ENCODE assay signal across 8 mouse cellular contexts in the genomic region with DNA sequence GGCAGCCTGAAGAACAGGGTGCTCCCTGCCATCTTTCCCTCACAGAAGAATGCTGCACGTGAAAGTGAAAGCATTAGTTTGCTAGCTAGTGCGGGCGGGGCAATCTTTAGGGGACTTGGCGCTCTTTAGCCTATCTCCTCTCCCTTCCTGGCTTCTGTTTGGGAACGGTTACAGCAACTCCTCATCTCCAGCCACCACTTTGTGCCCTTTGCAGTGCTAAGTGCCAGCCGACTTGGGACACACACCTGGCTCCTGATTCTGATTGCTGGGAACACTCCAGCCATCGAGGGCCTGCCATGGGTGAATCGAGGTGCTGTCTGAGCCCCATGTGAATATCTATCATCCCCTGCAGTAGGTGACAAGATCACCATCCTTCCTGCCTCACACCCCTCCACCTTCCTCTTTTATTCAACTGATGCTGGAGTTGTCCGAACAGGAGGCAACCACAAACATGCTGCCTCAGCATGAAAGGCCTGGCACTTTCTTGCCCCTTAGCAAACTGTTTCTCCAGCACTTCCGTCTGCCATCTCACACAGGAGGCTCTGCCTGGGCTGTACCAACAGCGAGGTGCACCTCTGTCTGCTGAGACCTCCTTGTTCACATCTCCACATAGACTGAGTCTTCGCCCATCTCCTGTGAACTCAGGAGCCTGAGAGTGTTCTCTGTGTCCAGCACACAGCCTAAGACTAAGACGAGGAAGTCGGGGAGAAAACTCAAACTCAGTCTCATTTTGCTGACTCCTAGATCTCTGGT.
DNase-seq lines count a peak whose midpoint lies in the region; ATAC-seq and TF ChIP-seq lines count a peak whose summit lies in the region.

No protein-coding gene starts in this region.

- H3K4me3 ChIP-seq in intestine, embryonic 16.5 days (ENCODE audit: low read length) = no peak overlapping the region
- no peak overlapping the region for H3K4me3 ChIP-seq in intestine, embryonic 15.5 days (replicated peaks)
- H3K4me3 ChIP-seq in heart, embryonic 14.5 days (ENCODE audit: control insufficient read depth in 1 of 2, insufficient read depth in 1 of 2, low read depth in 1 of 2, low read length in 2 of 2) = peak overlapping the region in 1 of 2 experiments; percentile 17; a peak in 2 of 4 replicates
- H3K4me3 ChIP-seq in lung, embryonic 16.5 days (ENCODE audit: low read length) = no peak overlapping the region
- H3K4me3 ChIP-seq in thymus, adult 2 months (ENCODE audit: control insufficient read depth, insufficient read depth, low read length) = peak overlapping the region; percentile 19
- no peak overlapping the region for H3K4me3 ChIP-seq in midbrain, postnatal 0 days (ENCODE audit: low read depth, low read length)

- H3K27ac ChIP-seq in intestine, embryonic 16.5 days (ENCODE audit: low read length) = no peak overlapping the region
- no peak overlapping the region for H3K27ac ChIP-seq in intestine, embryonic 15.5 days
- no peak overlapping the region for H3K27ac ChIP-seq in heart, embryonic 14.5 days (replicated peaks in 1 of 2; ENCODE audit: control insufficient read depth in 1 of 2, insufficient read depth in 1 of 2, low read depth in 2 of 2, low read length in 2 of 2)
- H3K27ac ChIP-seq in lung, embryonic 16.5 days (ENCODE audit: low read length) = peak overlapping the region; percentile 70
- H3K27ac ChIP-seq in thymus, adult 2 months (ENCODE audit: control insufficient read depth, insufficient read depth, low read length) = peak overlapping the region; percentile 44
- H3K27ac ChIP-seq in midbrain, postnatal 0 days (ENCODE audit: low read depth, low read length) = no peak overlapping the region

- no peak for TF ChIP-seq CTCF in thymus, adult 2 months (IDR thresholded peaks at IDR 0.05; ENCODE audit: borderline replicate concordance, control insufficient read depth, extremely low read depth, insufficient read depth, low read length, poor library complexity)
- no peak for TF ChIP-seq CTCF in midbrain, postnatal 0 days (IDR thresholded peaks at IDR 0.05)

- H3K4me2 ChIP-seq in intestine, embryonic 16.5 days (ENCODE audit: low read depth, low read length) = peak overlapping the region; percentile 22; the same call in 1 of the 2 replicates
- H3K4me2 ChIP-seq in intestine, embryonic 15.5 days (replicated peaks) = no peak overlapping the region
- peak overlapping the region; percentile 51 for H3K4me2 ChIP-seq in heart, embryonic 14.5 days (ENCODE audit: low read length)
- peak overlapping the region; percentile 24 for H3K4me2 ChIP-seq in lung, embryonic 16.5 days (ENCODE audit: low read depth, low read length)
- no peak overlapping the region for H3K4me2 ChIP-seq in midbrain, postnatal 0 days (ENCODE audit: low read depth, low read length, poor library complexity, severe bottlenecking)

- no peak; the same call in 1 of the 2 replicates for ATAC-seq in intestine, embryonic 16.5 days
- no peak for ATAC-seq in intestine, embryonic 15.5 days
- no peak for ATAC-seq in heart, embryonic 14.5 days (ENCODE audit: insufficient number of reproducible peaks, insufficient read depth, low FRiP score, low read depth)
- peak; percentile 62 for ATAC-seq in lung, embryonic 16.5 days (ENCODE audit: low read depth)
- ATAC-seq in midbrain, postnatal 0 days (ENCODE audit: low FRiP score) = no peak

- 0 out of 2 replicates have a peak overlapping the region, but pooled peaks have one; percentile 14 for H3K9ac ChIP-seq in intestine, embryonic 16.5 days (ENCODE audit: low read depth, low read length)
- H3K9ac ChIP-seq in intestine, embryonic 15.5 days = no peak overlapping the region
- H3K9ac ChIP-seq in heart, embryonic 14.5 days (ENCODE audit: low read length) = peak overlapping the region; percentile 41; the same call in 1 of the 2 replicates
- peak overlapping the region; percentile 38 for H3K9ac ChIP-seq in lung, embryonic 16.5 days (ENCODE audit: low read length)
- H3K9ac ChIP-seq in midbrain, postnatal 0 days (replicated peaks; ENCODE audit: low read length, poor library complexity, severe bottlenecking) = no peak overlapping the region

- H3K36me3 ChIP-seq in intestine, embryonic 16.5 days (ENCODE audit: control insufficient read depth, insufficient read depth, low read length) = no peaks in the 10 kb centered on the region
- no peaks in the 10 kb centered on the region for H3K36me3 ChIP-seq in intestine, embryonic 15.5 days
- no peaks in the 10 kb centered on the region for H3K36me3 ChIP-seq in heart, embryonic 14.5 days (ENCODE audit: control insufficient read depth, insufficient read depth, low read length)
- no peaks in the 10 kb centered on the region for H3K36me3 ChIP-seq in lung, embryonic 16.5 days (ENCODE audit: control insufficient read depth, insufficient read depth, low read length)
- no peaks in the 10 kb centered on the region for H3K36me3 ChIP-seq in thymus, adult 2 months (ENCODE audit: control insufficient read depth, insufficient read depth, low read length)
- H3K36me3 ChIP-seq in midbrain, postnatal 0 days (ENCODE audit: insufficient read depth, low read length) = no peaks in the 10 kb centered on the region

- DNase-seq in thymus, adult 2 months = peak; percentile 59
- DNase-seq in right cerebral cortex, postnatal 14 days = no peak
- no peak for DNase-seq in midbrain, postnatal 0 days (ENCODE audit: low spot score)
- DNase-seq in c-Kit-positive CD71-positive TER-119-positive erythroid progenitor cells, embryonic 14.5 days (ENCODE audit: low spot score) = no peak

- 58% methylated on average over 14 of the region's 14 CpGs for WGBS in intestine, embryonic 16.5 days
- 67% methylated on average over 14 of the region's 14 CpGs for WGBS in intestine, embryonic 15.5 days
- WGBS in heart, embryonic 14.5 days = 50% methylated on average over 14 of the region's 14 CpGs
- WGBS in lung, embryonic 16.5 days = 41% methylated on average over 14 of the region's 14 CpGs
- 16% methylated on average over 14 of the region's 14 CpGs for WGBS in thymus, adult 2 months
- WGBS in midbrain, postnatal 0 days = 73% methylated on average over 14 of the region's 14 CpGs

- 0 out of 2 replicates have a peak, but pooled peaks cover 4% of the 10 kb centered on the region for H3K4me1 ChIP-seq in intestine, embryonic 16.5 days (ENCODE audit: control insufficient read depth, insufficient read depth, low read length)
- 0 out of 2 replicates have a peak, but pooled peaks cover 3% of the 10 kb centered on the region for H3K4me1 ChIP-seq in intestine, embryonic 15.5 days (replicated peaks)
- H3K4me1 ChIP-seq in heart, embryonic 14.5 days (ENCODE audit: control insufficient read depth in 2 of 2, insufficient read depth in 2 of 2, low read length in 2 of 2) = peaks cover 0 to 7% of the 10 kb centered on the region in 2 experiments; a peak in 1 of 4 replicates
- peaks cover 20% of the 10 kb centered on the region for H3K4me1 ChIP-seq in lung, embryonic 16.5 days (replicated peaks; ENCODE audit: control insufficient read depth, insufficient read depth, low read length)
- H3K4me1 ChIP-seq in thymus, adult 2 months (replicated peaks; ENCODE audit: control insufficient read depth, insufficient read depth, low read length) = peaks cover 28% of the 10 kb centered on the region
- no peaks in the 10 kb centered on the region for H3K4me1 ChIP-seq in midbrain, postnatal 0 days (ENCODE audit: insufficient read depth, low read length)

- H3K9me3 ChIP-seq in intestine, embryonic 16.5 days (ENCODE audit: control insufficient read depth, low read length) = no peaks in the 10 kb centered on the region
- H3K9me3 ChIP-seq in intestine, embryonic 15.5 days = no peaks in the 10 kb centered on the region
- H3K9me3 ChIP-seq in heart, embryonic 14.5 days (ENCODE audit: control insufficient read depth, low read length) = no peaks in the 10 kb centered on the region
- 0 out of 2 replicates have a peak, but pooled peaks cover 2% of the 10 kb centered on the region for H3K9me3 ChIP-seq in lung, embryonic 16.5 days (ENCODE audit: control insufficient read depth, low read length)
- H3K9me3 ChIP-seq in midbrain, postnatal 0 days (ENCODE audit: low read length) = no peaks in the 10 kb centered on the region

- TF ChIP-seq POLR2A in thymus, adult 2 months (IDR thresholded peaks at IDR 0.05; ENCODE audit: control insufficient read depth, extremely low read depth, insufficient read depth, low read length, poor library complexity) = no peak

- no peaks in the 10 kb centered on the region for H3K27me3 ChIP-seq in intestine, embryonic 16.5 days (replicated peaks; ENCODE audit: control insufficient read depth, insufficient read depth, low read length)
- no peaks in the 10 kb centered on the region for H3K27me3 ChIP-seq in intestine, embryonic 15.5 days (replicated peaks)
- no peaks in the 10 kb centered on the region for H3K27me3 ChIP-seq in heart, embryonic 14.5 days (ENCODE audit: control insufficient read depth, insufficient read depth, low read length)
- no peaks in the 10 kb centered on the region for H3K27me3 ChIP-seq in lung, embryonic 16.5 days (ENCODE audit: control insufficient read depth, insufficient read depth, low read depth, low read length)
- H3K27me3 ChIP-seq in thymus, adult 2 months (ENCODE audit: control insufficient read depth, insufficient read depth, low read length) = no peaks in the 10 kb centered on the region
- no peaks in the 10 kb centered on the region for H3K27me3 ChIP-seq in midbrain, postnatal 0 days (ENCODE audit: insufficient read depth, low read length)

Comparison
In these comparisons a context has a peak if more than half of its experiments do, and no peak if none do; other contexts are left out.
1. H3K4me2 ChIP-seq: peak in intestine, embryonic 16.5 days (single experiment), heart, embryonic 14.5 days (single experiment) and lung, embryonic 16.5 days (single experiment); none in intestine, embryonic 15.5 days (single experiment) and midbrain, postnatal 0 days (single experiment).
2. H3K9ac ChIP-seq: peak in intestine, embryonic 16.5 days (single experiment), heart, embryonic 14.5 days (single experiment) and lung, embryonic 16.5 days (single experiment); none in intestine, embryonic 15.5 days (single experiment) and midbrain, postnatal 0 days (single experiment).
3. H3K27ac ChIP-seq: peak in lung, embryonic 16.5 days (single experiment) and thymus, adult 2 months (single experiment); none in intestine, embryonic 16.5 days (single experiment), intestine, embryonic 15.5 days (single experiment), heart, embryonic 14.5 days (0 of 2) and midbrain, postnatal 0 days (single experiment).